Mouse (Mus musculus) inflammation-experienced regulatory T-cells, adult 6 months (primary cell): ENCODE results near the gene Napsa. TPM values are rescaled to one million over a fixed set of nuclear protein-coding genes. Genes with fewer than 3 reads are reported as not detected.

Experiments used
- ATAC-seq: one replicate; pipeline ENCODE4 v1.8.0; 2017
- polyA plus RNA-seq, 3 experiments: library from polyadenylated mRNA; unstranded; fragments of 100-300 nt; shearing (Covaris generic); gene quantifications; one replicate each; pipeline ENCODE4 v1.2.1; 2017

The Napsa gene
- polyA plus RNA-seq, 3 experiments from 2014 or later = 1.3 to 7.7 (median 3.2) TPM

- ATAC-seq = no peak
Observed at GRCm38 (mm10) chr7:44628402-44629034, 56.3 kb downstream of the Napsa start.

- ATAC-seq = no peak
Observed at GRCm38 (mm10) chr7:44630437-44630836, 58.3 kb downstream of the Napsa start.

GRCm38 (mm10) chr7:44632676-44633075 is 60.5 kb downstream of the Napsa start:
- ATAC-seq = no peak

GRCm38 (mm10) chr7:44633407-44633806 is 61.2 kb downstream of the Napsa start:
- ATAC-seq = no peak

Other genes with a start within 250 kb of the Napsa start
- gene Syt3, start 188.3 kb upstream of the Napsa start, polyA plus RNA-seq = not detected
- not detected for gene 1700008O03Rik, start 186.6 kb upstream of the Napsa start, polyA plus RNA-seq
- not detected for gene Lrrc4b, start 143.4 kb upstream of the Napsa start, polyA plus RNA-seq
- gene Aspdh, start 107.0 kb upstream of the Napsa start, polyA plus RNA-seq = not detected
- gene Josd2, start 104.4 kb upstream of the Napsa start, polyA plus RNA-seq = 10 to 100 TPM; 46.9 to 62.6 (median 47.0) TPM
- 10 to 100 TPM; 21.0 to 22.5 (median 22.3) TPM for gene Emc10, start 75.9 kb upstream of the Napsa start, polyA plus RNA-seq
- gene Fam71e1, start 75.8 kb upstream of the Napsa start, polyA plus RNA-seq = 1 to 10 TPM; 2.7 to 5.2 (median 3.9) TPM
- gene Mybpc2, start 47.7 kb upstream of the Napsa start, polyA plus RNA-seq = not detected
- 1 to 10 TPM in 1 of 3 experiments, under 1 TPM in 2; 0.17 to 2.1 (median 0.86) TPM for gene Spib, start 40.3 kb upstream of the Napsa start, polyA plus RNA-seq
- gene Pold1, start 23.5 kb upstream of the Napsa start, polyA plus RNA-seq = 10 to 100 TPM; 21.0 to 32.4 (median 21.4) TPM
- gene Nr1h2, start 18.4 kb upstream of the Napsa start, polyA plus RNA-seq = 10 to 100 TPM; 43.0 to 52.2 (median 49.9) TPM
- not detected for gene Kcnc3, start 18.3 kb downstream of the Napsa start, polyA plus RNA-seq
- not detected for gene Myh14, start 98.5 kb downstream of the Napsa start, polyA plus RNA-seq
- not detected for gene Izumo2, start 136.4 kb downstream of the Napsa start, polyA plus RNA-seq
- gene Vrk3, start 176.0 kb downstream of the Napsa start, polyA plus RNA-seq = 10 to 100 TPM; 66.6 to 71.2 (median 69.7) TPM
- 1 to 10 TPM in 1 of 3 experiments, under 1 TPM in 2; 0.16 to 2.1 (median 0.93) TPM for gene Zfp473, start 178.7 kb downstream of the Napsa start, polyA plus RNA-seq
- 10 to 100 TPM; 30.8 to 60.2 (median 32.2) TPM for gene Nup62, start 243.7 kb downstream of the Napsa start, polyA plus RNA-seq
- 1 to 10 TPM; 1.9 to 4.2 (median 2.1) TPM for gene Il4i1, start 244.0 kb downstream of the Napsa start, polyA plus RNA-seq
- gene Atf5, start 244.3 kb downstream of the Napsa start, polyA plus RNA-seq = under 1 TPM in 1 of 3 experiments, not detected in 2; 0.41 TPM